Mouse (Mus musculus): ENCODE measurements around the gene Ucp3. TPM values are rescaled to one million over a fixed set of nuclear protein-coding genes. Genes with fewer than 3 reads are reported as not detected.

Ucp3 gene
- polyA plus RNA-seq, 1 experiment, result not detected

GRCm38 (mm10) chr7:100458153-100458552 is 14.6 kb upstream of the Ucp3 start:
- no peak overlapping the region for H3K27ac ChIP-seq (ENCODE audit: insufficient read depth, low read depth, low read length)
- no peak overlapping the region for H3K4me3 ChIP-seq (ENCODE audit: insufficient read depth, low read depth, low read length)
- TF ChIP-seq POLR2A (IDR thresholded peaks at IDR 0.05; ENCODE audit: insufficient read depth, low read depth, low read length), result no peak
- no peak for TF ChIP-seq CTCF (IDR thresholded peaks at IDR 0.05; ENCODE audit: insufficient read depth, low read depth, low read length)
- H3K4me1 ChIP-seq (ENCODE audit: control insufficient read depth, insufficient read depth, low read length), result peaks cover 9% of the 10 kb centered on the region
- 89% methylated on average over 1 of the region's 1 CpGs for WGBS

GRCm38 (mm10) chr7:100459862-100460261 is 12.9 kb upstream of the Ucp3 start:
- H3K4me3 ChIP-seq (ENCODE audit: insufficient read depth, low read depth, low read length), result no peak overlapping the region
- WGBS, result 88% methylated on average over 3 of the region's 3 CpGs
- peaks cover 9% of the 10 kb centered on the region for H3K4me1 ChIP-seq (ENCODE audit: control insufficient read depth, insufficient read depth, low read length)
- H3K27ac ChIP-seq (ENCODE audit: insufficient read depth, low read depth, low read length), result no peak overlapping the region
- no peak for TF ChIP-seq POLR2A (IDR thresholded peaks at IDR 0.05; ENCODE audit: insufficient read depth, low read depth, low read length)
- TF ChIP-seq CTCF (IDR thresholded peaks at IDR 0.05; ENCODE audit: insufficient read depth, low read depth, low read length), result no peak

GRCm38 (mm10) chr7:100461621-100462151 is 11.1 kb upstream of the Ucp3 start:
- 47% methylated on average over 6 of the region's 6 CpGs for WGBS

GRCm38 (mm10) chr7:100463194-100463593 is 9.6 kb upstream of the Ucp3 start:
- 91% methylated on average over 9 of the region's 9 CpGs for WGBS
- TF ChIP-seq POLR2A (IDR thresholded peaks at IDR 0.05; ENCODE audit: insufficient read depth, low read depth, low read length) (no peak), CTCF (IDR thresholded peaks at IDR 0.05; ENCODE audit: insufficient read depth, low read depth, low read length) (no peak)
- Histone ChIP-seq H3K27ac (ENCODE audit: insufficient read depth, low read depth, low read length) (no peak overlapping the region), H3K4me3 (ENCODE audit: insufficient read depth, low read depth, low read length) (no peak overlapping the region), H3K4me1 (ENCODE audit: control insufficient read depth, insufficient read depth, low read length) (peaks cover 18% of the 10 kb centered on the region)

More at GRCm38 (mm10) chr7:100461621-100462151, 11.1 kb upstream of the Ucp3 start:
- Histone ChIP-seq H3K4me1 (ENCODE audit: control insufficient read depth, insufficient read depth, low read length) (peaks cover 18% of the 10 kb centered on the region), H3K4me3 (ENCODE audit: insufficient read depth, low read depth, low read length) (no peak overlapping the region), H3K27ac (ENCODE audit: insufficient read depth, low read depth, low read length) (peak overlapping the region; percentile 42; the same call in 1 of the 2 replicates)
- TF ChIP-seq POLR2A (IDR thresholded peaks at IDR 0.05; ENCODE audit: insufficient read depth, low read depth, low read length), result no peak
- TF ChIP-seq CTCF (IDR thresholded peaks at IDR 0.05; ENCODE audit: insufficient read depth, low read depth, low read length), result no peak

- no peak overlapping the region for H3K27ac ChIP-seq (ENCODE audit: insufficient read depth, low read depth, low read length)
- no peak overlapping the region for H3K4me3 ChIP-seq (ENCODE audit: insufficient read depth, low read depth, low read length)
- TF ChIP-seq CTCF (IDR thresholded peaks at IDR 0.05; ENCODE audit: insufficient read depth, low read depth, low read length) (no peak), POLR2A (IDR thresholded peaks at IDR 0.05; ENCODE audit: insufficient read depth, low read depth, low read length) (no peak)
- WGBS, result 92% methylated on average over 10 of the region's 10 CpGs
- H3K4me1 ChIP-seq (ENCODE audit: control insufficient read depth, insufficient read depth, low read length), result peaks cover 18% of the 10 kb centered on the region
Measured at GRCm38 (mm10) chr7:100463757-100464156, 9.0 kb upstream of the Ucp3 start.

- no peak overlapping the region for H3K27ac ChIP-seq (ENCODE audit: insufficient read depth, low read depth, low read length)
- peaks cover 18% of the 10 kb centered on the region for H3K4me1 ChIP-seq (ENCODE audit: control insufficient read depth, insufficient read depth, low read length)
- TF ChIP-seq CTCF (IDR thresholded peaks at IDR 0.05; ENCODE audit: insufficient read depth, low read depth, low read length) (no peak), POLR2A (IDR thresholded peaks at IDR 0.05; ENCODE audit: insufficient read depth, low read depth, low read length) (no peak)
- WGBS, result 95% methylated on average over 7 of the region's 7 CpGs
- no peak overlapping the region for H3K4me3 ChIP-seq (ENCODE audit: insufficient read depth, low read depth, low read length)
Measured at GRCm38 (mm10) chr7:100464248-100464647, 8.5 kb upstream of the Ucp3 start.

- Histone ChIP-seq H3K4me1 (ENCODE audit: control insufficient read depth, insufficient read depth, low read length) (peaks cover 18% of the 10 kb centered on the region), H3K27ac (ENCODE audit: insufficient read depth, low read depth, low read length) (peak overlapping the region; percentile 20; the same call in 1 of the 2 replicates), H3K4me3 (ENCODE audit: insufficient read depth, low read depth, low read length) (no peak overlapping the region)
- 82% methylated on average over 4 of the region's 4 CpGs for WGBS
- TF ChIP-seq POLR2A (IDR thresholded peaks at IDR 0.05; ENCODE audit: insufficient read depth, low read depth, low read length) (no peak), CTCF (IDR thresholded peaks at IDR 0.05; ENCODE audit: insufficient read depth, low read depth, low read length) (no peak)
Measured at GRCm38 (mm10) chr7:100465248-100465647, 7.5 kb upstream of the Ucp3 start.

- peaks cover 18% of the 10 kb centered on the region for H3K4me1 ChIP-seq (ENCODE audit: control insufficient read depth, insufficient read depth, low read length)
- peak overlapping the region; percentile 20; the same call in 1 of the 2 replicates for H3K27ac ChIP-seq (ENCODE audit: insufficient read depth, low read depth, low read length)
- no peak overlapping the region for H3K4me3 ChIP-seq (ENCODE audit: insufficient read depth, low read depth, low read length)
- no peak for TF ChIP-seq CTCF (IDR thresholded peaks at IDR 0.05; ENCODE audit: insufficient read depth, low read depth, low read length)
- TF ChIP-seq POLR2A (IDR thresholded peaks at IDR 0.05; ENCODE audit: insufficient read depth, low read depth, low read length), result no peak
- WGBS, result 48% methylated on average over 5 of the region's 5 CpGs
Measured at GRCm38 (mm10) chr7:100465656-100466309, 7.0 kb upstream of the Ucp3 start.

- no peak overlapping the region for H3K4me3 ChIP-seq (ENCODE audit: insufficient read depth, low read depth, low read length)
- 93% methylated on average over 11 of the region's 11 CpGs for WGBS
- no peak overlapping the region for H3K27ac ChIP-seq (ENCODE audit: insufficient read depth, low read depth, low read length)
- H3K4me1 ChIP-seq (ENCODE audit: control insufficient read depth, insufficient read depth, low read length), result peaks cover 11% of the 10 kb centered on the region
- TF ChIP-seq CTCF (IDR thresholded peaks at IDR 0.05; ENCODE audit: insufficient read depth, low read depth, low read length), result no peak
- no peak for TF ChIP-seq POLR2A (IDR thresholded peaks at IDR 0.05; ENCODE audit: insufficient read depth, low read depth, low read length)
Measured at GRCm38 (mm10) chr7:100466781-100467510, 5.8 kb upstream of the Ucp3 start.

Measured in olfactory bulb, adult 2 months (tissue).